Mouse (Mus musculus): ENCODE results near the gene C8g. TPM values are rescaled to one million over a fixed set of nuclear protein-coding genes. Genes with fewer than 3 reads are reported as not detected.

The C8g gene
- total RNA-seq, 1 experiment = 2.1 TPM

DNA sequence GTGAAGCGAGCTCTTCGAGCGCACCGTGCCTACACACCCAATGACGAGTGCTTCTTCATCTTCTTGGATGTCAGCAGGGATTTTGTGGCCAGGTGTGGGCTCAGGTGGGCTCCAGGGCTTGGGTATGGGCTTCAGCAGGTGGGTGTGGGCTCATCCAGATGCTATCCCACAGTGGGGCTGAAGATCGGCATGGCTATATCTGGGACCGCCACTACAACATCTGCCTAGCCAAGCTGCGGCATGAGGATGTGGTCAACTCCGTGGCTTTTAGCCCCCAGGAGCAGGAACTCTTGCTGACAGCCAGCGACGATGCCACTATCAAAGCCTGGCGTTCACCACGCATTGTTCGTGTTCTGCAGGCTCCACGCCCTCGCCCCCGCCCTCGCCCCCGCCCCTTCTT, 3.0 kb upstream of the C8g start:
- H3K27ac ChIP-seq (ENCODE audit: insufficient read depth, low read depth, low read length, poor library complexity, severe bottlenecking) = no peak overlapping the region
- no peaks in the 10 kb centered on the region for H3K9me3 ChIP-seq (ENCODE audit: control insufficient read depth, insufficient read depth, low read depth, low read length)
- peaks cover 0 to 9% of the 10 kb centered on the region in 2 experiments; a peak in 1 of 4 replicates for H3K4me1 ChIP-seq (ENCODE audit: control insufficient read depth in 2 of 2, insufficient read depth in 2 of 2, low read length in 2 of 2, poor library complexity in 1 of 2)
- no peak for TF ChIP-seq CHD2 (IDR thresholded peaks at IDR 0.05; ENCODE audit: low read depth, low read length)
- TF ChIP-seq ZC3H11A (IDR thresholded peaks at IDR 0.05; ENCODE audit: borderline replicate concordance, low read depth, low read length) = no peak
- no peak for TF ChIP-seq MAFK (IDR thresholded peaks at IDR 0.05; ENCODE audit: insufficient read depth, low read depth, low read length)
- no peak for TF ChIP-seq ZNF384 (IDR thresholded peaks at IDR 0.05; ENCODE audit: low read depth, low read length)
- TF ChIP-seq HCFC1 (IDR thresholded peaks at IDR 0.05; ENCODE audit: borderline replicate concordance, insufficient read depth, low read length) = no peak
- DNase-seq (ENCODE audit: low read depth, low spot score) = no peak
- peaks cover 11% of the 10 kb centered on the region; the same call in 1 of the 2 replicates for H3K36me3 ChIP-seq (ENCODE audit: control insufficient read depth, insufficient read depth, low read length, poor library complexity, severe bottlenecking)
- no peak overlapping the region for H3K4me3 ChIP-seq (ENCODE audit: insufficient read depth in 1 of 2, low read depth in 1 of 2, low read length in 2 of 2, poor library complexity in 1 of 2, severe bottlenecking in 1 of 2)
- in situ Hi-C loops (cut with MboI; ENCODE audit: low sequenced_read_pairs in 2 of 2, unreplicated experiment in 2 of 2) = no loop called here
- no peak overlapping the region for H3K9ac ChIP-seq (ENCODE audit: insufficient read depth, low read depth, low read length, poor library complexity, severe bottlenecking)

DNA sequence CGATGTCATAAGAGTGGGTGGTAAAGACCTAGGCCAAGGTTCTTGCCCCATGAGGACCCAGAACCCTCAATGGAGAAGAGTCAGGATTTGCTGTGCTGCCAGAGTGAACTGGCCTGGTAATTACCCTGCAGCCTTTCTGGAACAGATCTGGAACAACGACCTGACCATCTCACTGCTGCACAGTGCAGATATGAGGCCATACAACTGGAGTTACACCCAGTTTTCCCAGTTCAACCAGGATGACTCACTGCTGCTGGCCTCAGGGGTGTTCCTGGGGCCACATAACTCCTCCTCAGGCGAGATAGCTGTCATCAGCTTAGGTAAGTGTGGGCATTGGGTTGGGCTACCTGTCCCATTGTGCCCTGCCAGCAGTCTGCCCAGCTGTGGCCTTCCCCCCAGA, 1.2 kb upstream of the C8g start:
- Histone ChIP-seq H3K9me3 (ENCODE audit: control insufficient read depth, insufficient read depth, low read depth, low read length) (no peaks in the 10 kb centered on the region), H3K4me3 (ENCODE audit: insufficient read depth in 1 of 2, low read depth in 1 of 2, low read length in 2 of 2, poor library complexity in 1 of 2, severe bottlenecking in 1 of 2) (no peak overlapping the region)
- in situ Hi-C loops (cut with MboI; ENCODE audit: low sequenced_read_pairs in 2 of 2, unreplicated experiment in 2 of 2) = no loop called here

DNA sequence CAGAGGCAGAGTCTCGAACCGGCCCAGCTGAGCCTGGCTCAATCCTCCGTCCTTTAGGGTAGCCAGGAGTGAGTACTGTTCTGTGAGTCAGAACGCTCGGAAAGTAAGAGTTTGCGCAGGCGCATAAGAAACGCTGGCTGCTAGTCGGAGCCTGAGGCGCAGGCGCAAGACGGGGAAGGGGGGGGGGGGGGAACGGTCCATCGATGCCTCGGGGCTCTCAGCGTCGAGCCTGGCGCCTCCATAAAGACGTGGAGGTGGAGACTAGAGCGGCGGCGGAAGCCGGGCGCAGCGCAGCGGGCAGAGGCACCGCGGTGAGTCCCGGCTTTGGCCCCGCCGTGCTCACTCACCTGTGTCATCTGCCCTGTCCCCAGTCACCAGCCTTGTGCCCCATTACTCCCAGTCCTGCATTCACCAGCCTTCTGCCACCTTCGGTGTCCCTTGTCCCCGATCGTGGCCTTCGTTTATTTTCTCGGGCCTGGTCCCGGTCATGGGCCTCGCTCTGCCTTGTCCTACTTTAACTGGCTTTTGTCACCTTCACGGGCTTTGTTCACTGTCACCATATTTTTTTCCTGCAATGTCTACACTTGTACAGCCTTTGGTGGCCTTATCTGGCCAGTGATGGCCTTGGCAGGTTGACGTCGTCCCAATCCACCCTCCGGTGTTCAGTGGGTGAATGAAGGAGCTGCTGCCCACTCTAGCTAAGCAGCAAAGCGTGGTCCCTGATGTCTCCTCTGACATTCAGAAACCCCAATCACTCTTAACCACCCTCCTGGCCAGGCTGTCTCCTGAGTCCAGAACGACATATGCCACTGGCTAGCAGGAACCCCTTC, 728 bp downstream of the C8g start, which contains the start of gene Fbxw5:
TSS of gene Fbxw5 (plus strand) at position 175 of the 830 bp plus-strand sequence.
- Histone ChIP-seq H3K4me3 (ENCODE audit: insufficient read depth in 1 of 2, low read depth in 1 of 2, low read length in 2 of 2, poor library complexity in 1 of 2, severe bottlenecking in 1 of 2) (peak within 1 kb of the TSS; percentile 82 to 95), H3K9ac (ENCODE audit: insufficient read depth, low read depth, low read length, poor library complexity, severe bottlenecking) (peak within 1 kb of the TSS; percentile 92), H3K36me3 (ENCODE audit: control insufficient read depth, insufficient read depth, low read length, poor library complexity, severe bottlenecking) (peaks cover 11% of the 10 kb centered on the region; the same call in 1 of the 2 replicates), H3K9me3 (ENCODE audit: control insufficient read depth, insufficient read depth, low read depth, low read length) (no peaks in the 10 kb centered on the region), H3K4me1 (ENCODE audit: control insufficient read depth in 2 of 2, insufficient read depth in 2 of 2, low read length in 2 of 2, poor library complexity in 1 of 2) (peaks cover 0 to 15% of the 10 kb centered on the region in 2 experiments; a peak in 1 of 4 replicates), H3K27ac (ENCODE audit: insufficient read depth, low read depth, low read length, poor library complexity, severe bottlenecking) (no peak within 1 kb of the TSS)
- TF ChIP-seq ZNF384 (IDR thresholded peaks at IDR 0.05; ENCODE audit: low read depth, low read length) (no peak), ZC3H11A (IDR thresholded peaks at IDR 0.05; ENCODE audit: borderline replicate concordance, low read depth, low read length) (no peak), HCFC1 (IDR thresholded peaks at IDR 0.05; ENCODE audit: borderline replicate concordance, insufficient read depth, low read length) (peak; percentile 65; the same call in 1 of the 2 replicates)
- DNase-seq (ENCODE audit: low read depth, low spot score) = peak; percentile 87
- in situ Hi-C loops (cut with MboI; ENCODE audit: low sequenced_read_pairs in 2 of 2, unreplicated experiment in 2 of 2) = no loop called here

More for the DNA sequence above, 1.2 kb upstream of the C8g start:
- Histone ChIP-seq H3K27ac (ENCODE audit: insufficient read depth, low read depth, low read length, poor library complexity, severe bottlenecking) (no peak overlapping the region), H3K36me3 (ENCODE audit: control insufficient read depth, insufficient read depth, low read length, poor library complexity, severe bottlenecking) (peaks cover 11% of the 10 kb centered on the region; the same call in 1 of the 2 replicates), H3K4me1 (ENCODE audit: control insufficient read depth in 2 of 2, insufficient read depth in 2 of 2, low read length in 2 of 2, poor library complexity in 1 of 2) (peaks cover 0 to 12% of the 10 kb centered on the region in 2 experiments; a peak in 1 of 4 replicates), H3K9ac (ENCODE audit: insufficient read depth, low read depth, low read length, poor library complexity, severe bottlenecking) (no peak overlapping the region)
- TF ChIP-seq ZNF384 (IDR thresholded peaks at IDR 0.05; ENCODE audit: low read depth, low read length) = no peak
- no peak for TF ChIP-seq ZC3H11A (IDR thresholded peaks at IDR 0.05; ENCODE audit: borderline replicate concordance, low read depth, low read length)
- TF ChIP-seq HCFC1 (IDR thresholded peaks at IDR 0.05; ENCODE audit: borderline replicate concordance, insufficient read depth, low read length) = no peak
- TF ChIP-seq MAFK (IDR thresholded peaks at IDR 0.05; ENCODE audit: insufficient read depth, low read depth, low read length) = no peak
- TF ChIP-seq CHD2 (IDR thresholded peaks at IDR 0.05; ENCODE audit: low read depth, low read length) = no peak
- DNase-seq (ENCODE audit: low read depth, low spot score) = no peak

DNA sequence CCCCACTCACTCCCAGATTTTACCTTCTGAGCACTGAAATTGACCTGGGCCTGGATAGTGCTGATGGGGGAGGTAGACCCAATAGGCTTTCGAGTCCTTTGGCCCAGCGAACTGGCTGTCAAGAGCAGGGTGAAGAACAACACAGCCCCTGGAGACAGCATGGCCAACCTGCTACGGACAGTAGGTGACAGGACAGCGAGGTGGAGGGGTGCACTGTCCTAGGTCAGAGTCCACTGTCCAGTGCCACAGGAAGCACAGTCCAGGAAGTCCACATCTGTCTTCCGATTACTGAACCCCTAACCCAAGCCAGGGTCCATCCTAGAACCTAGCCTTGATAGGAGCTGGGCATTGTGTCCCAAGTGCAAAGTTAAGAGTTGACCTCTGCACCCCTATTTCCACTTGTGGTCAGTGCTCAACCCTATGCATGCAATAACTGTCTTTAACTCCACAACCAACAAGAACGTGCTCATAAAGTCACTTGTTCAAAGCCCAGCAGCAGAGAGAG, 1.4 kb downstream of the C8g start:
- Histone ChIP-seq H3K4me3 (ENCODE audit: insufficient read depth in 1 of 2, low read depth in 1 of 2, low read length in 2 of 2, poor library complexity in 1 of 2, severe bottlenecking in 1 of 2) (peak overlapping the region; percentile 35 to 70; a peak in 3 of 4 replicates), H3K9ac (ENCODE audit: insufficient read depth, low read depth, low read length, poor library complexity, severe bottlenecking) (peak overlapping the region; percentile 34; the same call in 1 of the 2 replicates), H3K9me3 (ENCODE audit: control insufficient read depth, insufficient read depth, low read depth, low read length) (no peaks in the 10 kb centered on the region), H3K4me1 (ENCODE audit: control insufficient read depth in 2 of 2, insufficient read depth in 2 of 2, low read length in 2 of 2, poor library complexity in 1 of 2) (peaks cover 0 to 15% of the 10 kb centered on the region in 2 experiments; a peak in 1 of 4 replicates), H3K27ac (ENCODE audit: insufficient read depth, low read depth, low read length, poor library complexity, severe bottlenecking) (no peak overlapping the region), H3K36me3 (ENCODE audit: control insufficient read depth, insufficient read depth, low read length, poor library complexity, severe bottlenecking) (peaks cover 11% of the 10 kb centered on the region; the same call in 1 of the 2 replicates)
- in situ Hi-C loops (cut with MboI; ENCODE audit: low sequenced_read_pairs in 2 of 2, unreplicated experiment in 2 of 2) = no loop called here
- no peak for DNase-seq (ENCODE audit: low read depth, low spot score)
- TF ChIP-seq HCFC1 (IDR thresholded peaks at IDR 0.05; ENCODE audit: borderline replicate concordance, insufficient read depth, low read length) (no peak), ZC3H11A (IDR thresholded peaks at IDR 0.05; ENCODE audit: borderline replicate concordance, low read depth, low read length) (no peak), MAFK (IDR thresholded peaks at IDR 0.05; ENCODE audit: insufficient read depth, low read depth, low read length) (no peak), ZNF384 (IDR thresholded peaks at IDR 0.05; ENCODE audit: low read depth, low read length) (no peak), CHD2 (IDR thresholded peaks at IDR 0.05; ENCODE audit: low read depth, low read length) (no peak)
